Mouse (Mus musculus) midbrain, embryonic 14.5 days (tissue): ENCODE results near the gene Pdk2. TPM values are rescaled to one million over a fixed set of nuclear protein-coding genes. Genes with fewer than 3 reads are reported as not detected.
A peak's percentile ranks its signal among the peaks of the same experiment; 100 is the strongest.

ENCODE experiments used
- ATAC-seq: fragments of 200-750 bp; cut with Nextera tagmentation; 2 replicates; pipeline ENCODE4 v1.8.0; 2017; ENCODE audit warnings: moderate number of reproducible peaks, moderate library complexity; ENCODE audit not compliant: low FRiP score, low TSS enrichment
- DNase-seq: peaks from one replicate; pipeline ENCODE4 v3.0.0-alpha.2; 2015
- H3K27ac ChIP-seq: fragments of 300-500 bp; sonication (generic); replicated peaks from 2 replicates; pipeline ENCODE4 v1.5.1; 2014; ENCODE audit warnings: mild to moderate bottlenecking, low read depth, low read length, moderate library complexity
- H3K27me3 ChIP-seq: fragments of 300-500 bp; sonication (generic); 2 replicates; pipeline ENCODE4 v1.6.1; 2014; ENCODE audit warnings: low read length, control low read depth, mixed read lengths; ENCODE audit not compliant: control insufficient read depth, insufficient read depth
- H3K36me3 ChIP-seq: fragments of 300-500 bp; sonication (generic); 2 replicates; pipeline ENCODE4 v1.6.1; 2014; ENCODE audit warnings: low read length, control low read depth; ENCODE audit not compliant: control insufficient read depth, insufficient read depth
- H3K4me1 ChIP-seq: fragments of 300-500 bp; sonication (generic); 2 replicates; pipeline ENCODE4 v1.6.1; 2014; ENCODE audit warnings: mild to moderate bottlenecking, antibody characterized with exemption, low read length, control low read depth; ENCODE audit not compliant: control insufficient read depth, insufficient read depth
- H3K4me2 ChIP-seq: fragments of 300-500 bp; sonication (generic); 2 replicates; pipeline ENCODE4 v1.6.1; 2014; ENCODE audit warnings: mild to moderate bottlenecking, low read length, moderate library complexity
- H3K4me3 ChIP-seq: fragments of 300-500 bp; sonication (generic); replicated peaks from 2 replicates; pipeline ENCODE4 v1.5.1; 2014; ENCODE audit warnings: low read depth, low read length
- H3K9ac ChIP-seq: fragments of 300-500 bp; sonication (generic); replicated peaks from 2 replicates; pipeline ENCODE4 v1.6.1; 2014; ENCODE audit warnings: mild to moderate bottlenecking, low read length, moderate library complexity
- H3K9me3 ChIP-seq: fragments of 300-500 bp; sonication (generic); 2 replicates; pipeline ENCODE4 v1.6.1; 2016; ENCODE audit warnings: low read length, control low read depth, mixed read lengths; ENCODE audit not compliant: control insufficient read depth
- WGBS: fragments of 180-500 bp; shearing (Covaris S2); extraction: QIAGEN DNeasy Blood & Tissue Kit; methylation state at CpG from one replicate; pipeline ENCODE4 v1.1.7; 2014; 5-methylcytosine and 5-hydroxymethylcytosine counted together
- polyA plus RNA-seq: library from polyadenylated mRNA; unstranded; fragments of >200 nt; fragmentation: Nextera tagmentation; extraction: Ambion mirVana; gene quantifications from 2 replicates; pipeline ENCODE4 v1.2.1, GENCODE M21; 2014

The Pdk2 gene
- 21.5 and 22.7 TPM in 2 replicates for polyA plus RNA-seq

DNA sequence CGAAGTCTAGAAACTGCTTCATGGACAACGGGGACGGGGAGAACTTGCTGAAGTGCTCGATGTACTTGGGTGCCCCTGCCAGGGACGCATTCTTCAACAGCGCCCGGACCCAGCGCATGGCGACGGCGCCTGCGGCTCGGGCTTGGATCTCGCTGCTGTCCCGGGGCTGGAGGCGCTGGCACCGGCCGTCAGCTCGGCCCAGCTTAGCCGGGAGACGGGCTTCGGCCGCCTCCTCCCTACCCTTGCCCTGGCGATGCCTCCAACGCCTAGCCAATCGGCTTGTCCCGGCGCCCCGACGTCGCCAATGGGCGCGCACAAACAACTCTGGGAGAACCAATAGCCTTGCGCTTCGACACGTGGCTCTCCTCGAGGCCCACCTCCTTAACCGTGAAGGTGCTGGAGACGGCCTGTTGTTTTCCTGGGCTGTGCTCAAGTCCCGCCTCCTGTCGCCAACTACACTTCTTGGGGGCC lies at the start of gene Pdk2:
Pdk2 (minus strand) TSS at position 216 of the 471 bp plus-strand sequence.
- ATAC-seq (peak; percentile 97), DNase-seq (peak; percentile 97)
- H3K9me3 ChIP-seq = no peaks in the 10 kb centered on the region
- whole genome bisulfite sequencing = under 1% methylated on average over 41 of the region's 41 CpGs
- H3K4me3 ChIP-seq = peak within 1 kb of the TSS; percentile 73
- no peaks in the 10 kb centered on the region; the same call in 1 of the 2 replicates for H3K27me3 ChIP-seq
- 0 out of 2 replicates have a peak within 1 kb of the TSS, but pooled peaks have one; percentile 37 for H3K27ac ChIP-seq
- peaks cover 12% of the 10 kb centered on the region for H3K4me1 ChIP-seq
- H3K4me2 ChIP-seq = peak within 1 kb of the TSS; percentile 88
- peak within 1 kb of the TSS; percentile 64 for H3K9ac ChIP-seq
- peaks cover 8% of the 10 kb centered on the region for H3K36me3 ChIP-seq

DNA sequence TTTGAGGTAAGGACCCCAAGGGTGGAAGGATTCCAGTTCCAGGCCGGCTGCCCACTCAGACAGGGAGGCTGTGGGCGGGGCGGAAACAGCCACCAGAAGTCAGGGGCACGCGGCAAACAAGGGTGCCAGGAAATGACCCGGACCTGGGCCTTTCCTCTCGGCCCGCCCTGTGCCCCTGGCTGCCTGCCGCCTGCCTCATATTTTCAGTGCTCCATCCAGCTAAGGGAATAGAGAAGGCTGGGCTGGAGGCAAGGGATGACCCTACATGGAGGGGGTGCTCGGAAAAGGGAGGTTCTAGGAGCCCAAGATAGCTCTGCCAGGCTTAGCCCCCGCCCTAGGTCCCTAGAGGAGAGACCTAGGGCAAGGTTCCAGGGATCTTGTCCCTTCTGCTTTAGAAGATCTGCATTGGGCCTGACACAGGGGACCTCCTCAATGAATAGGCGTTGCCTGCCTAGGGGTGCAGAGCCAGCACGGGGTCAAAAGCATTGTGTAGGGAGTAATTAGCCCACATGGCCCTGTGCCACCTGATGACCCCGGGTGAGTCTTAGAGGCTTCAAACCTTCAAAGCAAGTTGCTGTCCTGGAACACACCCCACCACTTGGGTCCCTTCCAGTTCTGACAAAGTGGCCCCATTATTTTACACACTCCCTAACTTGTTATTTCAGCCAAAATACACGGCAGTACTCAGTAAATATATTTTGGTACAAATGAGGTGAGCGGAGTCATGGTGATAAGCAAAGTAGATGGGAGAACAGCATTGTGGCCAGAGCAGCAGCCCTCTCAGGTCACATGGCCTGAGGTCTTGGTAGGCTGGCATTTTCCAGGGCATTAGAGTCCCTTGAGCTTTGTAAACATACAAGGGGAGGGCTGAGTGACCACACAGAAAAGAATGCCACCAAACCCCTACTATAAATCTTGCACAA lies 48.0 kb upstream of the Pdk2 start:
- Histone ChIP-seq H3K4me2 (no peak overlapping the region), H3K4me1 (no peaks in the 10 kb centered on the region), H3K9me3 (no peaks in the 10 kb centered on the region), H3K36me3 (no peaks in the 10 kb centered on the region), H3K27me3 (no peaks in the 10 kb centered on the region), H3K27ac (no peak overlapping the region), H3K4me3 (no peak overlapping the region), H3K9ac (no peak overlapping the region)
- DNase-seq = no peak
- WGBS = 82% methylated on average over 16 of the region's 16 CpGs
- no peak for ATAC-seq

DNA sequence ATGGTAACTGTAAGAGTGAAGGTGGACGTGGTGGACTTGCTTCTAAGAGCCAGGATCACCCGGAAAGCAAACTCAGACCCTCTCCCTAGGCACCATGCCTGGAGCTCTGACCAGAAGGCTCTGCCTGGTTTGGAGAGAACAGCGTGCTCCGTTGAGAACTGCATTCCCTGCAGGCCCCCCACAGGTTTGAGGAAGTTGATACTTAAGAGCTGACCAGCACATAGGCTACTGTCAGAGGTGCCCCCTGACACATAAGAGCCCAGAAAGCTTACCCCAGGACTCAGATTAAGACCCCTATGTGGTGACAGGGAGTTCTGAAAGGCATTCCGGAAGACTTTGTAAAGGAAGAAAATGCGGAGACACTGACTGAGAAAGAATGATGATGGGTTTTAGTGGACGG lies 47.1 kb upstream of the Pdk2 start:
- 59% methylated on average over 7 of the region's 7 CpGs for WGBS

DNA sequence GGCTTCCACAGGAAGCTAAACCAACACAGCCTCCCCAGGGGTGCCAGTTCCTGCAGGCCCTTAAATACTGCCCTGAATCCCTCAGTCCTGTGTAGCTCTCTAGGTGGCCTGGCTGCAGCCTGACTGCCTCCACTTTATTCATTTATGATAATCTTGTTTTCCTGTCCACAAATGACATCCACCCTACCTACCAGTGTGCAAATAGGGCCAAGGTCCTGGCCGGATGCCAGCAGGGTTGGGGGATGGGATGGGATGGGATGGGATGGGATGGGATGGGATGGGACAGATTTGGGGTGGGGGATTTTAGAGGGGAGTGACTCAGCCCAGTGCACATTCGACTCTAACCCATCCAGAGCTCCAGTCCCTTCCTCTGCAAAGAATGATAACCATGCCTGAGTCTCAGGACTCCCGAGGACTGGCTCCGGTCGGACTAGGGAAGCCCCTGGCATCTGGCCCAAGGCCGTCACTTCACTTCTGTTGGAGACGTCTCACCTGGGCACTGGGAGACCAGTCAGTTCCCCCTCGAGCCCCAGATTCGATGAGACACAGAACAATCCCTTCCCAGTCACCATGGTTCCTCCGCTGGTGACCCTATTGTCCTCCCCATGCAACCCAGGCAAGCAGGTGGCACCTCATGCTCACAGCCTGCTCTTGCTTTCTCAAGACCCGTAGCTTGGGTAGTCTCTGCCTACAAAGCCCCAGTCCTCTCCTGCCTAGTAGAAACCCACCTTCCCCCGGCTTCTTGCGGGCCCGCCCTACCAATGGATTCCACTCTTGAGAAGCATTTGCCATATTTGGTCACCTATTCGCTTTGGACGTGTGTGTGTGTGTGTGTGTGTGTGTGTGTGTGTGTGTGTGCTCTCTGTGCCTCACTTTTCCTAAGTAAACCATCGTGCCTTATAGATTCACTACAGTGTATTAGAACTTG lies 46.4 kb upstream of the Pdk2 start:
- DNase-seq (no peak), ATAC-seq (no peak)
- Histone ChIP-seq H3K27ac (no peak overlapping the region), H3K4me3 (no peak overlapping the region), H3K9me3 (no peaks in the 10 kb centered on the region), H3K9ac (no peak overlapping the region), H3K4me2 (no peak overlapping the region), H3K36me3 (no peaks in the 10 kb centered on the region), H3K4me1 (no peaks in the 10 kb centered on the region), H3K27me3 (no peaks in the 10 kb centered on the region)
- WGBS = 70% methylated on average over 17 of the region's 17 CpGs

More for the DNA sequence above, 47.1 kb upstream of the Pdk2 start:
- Histone ChIP-seq H3K27ac (no peak overlapping the region), H3K9me3 (no peaks in the 10 kb centered on the region), H3K36me3 (no peaks in the 10 kb centered on the region), H3K4me3 (no peak overlapping the region), H3K9ac (no peak overlapping the region), H3K27me3 (no peaks in the 10 kb centered on the region), H3K4me1 (no peaks in the 10 kb centered on the region), H3K4me2 (no peak overlapping the region)
- DNase-seq (no peak), ATAC-seq (no peak)

DNA sequence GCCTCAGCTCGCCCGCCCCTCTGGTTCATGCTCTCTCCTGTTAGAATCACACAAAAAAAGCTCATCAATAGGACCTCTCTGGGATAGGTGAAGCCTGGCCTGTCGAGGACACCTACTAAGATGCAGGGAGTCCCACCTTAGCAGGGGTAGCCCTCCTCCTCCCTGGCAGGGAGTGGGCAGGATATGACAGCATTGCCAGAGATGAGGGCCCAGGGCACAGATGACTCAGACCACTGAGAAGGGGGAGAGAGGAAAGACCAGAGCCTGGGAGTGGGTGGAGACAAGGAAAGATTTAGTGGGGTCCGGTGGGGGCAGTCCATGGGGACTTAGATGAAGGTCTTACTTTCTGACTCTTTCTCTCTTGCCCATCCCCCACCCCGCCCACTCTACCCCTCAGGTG lies 45.1 kb upstream of the Pdk2 start:
- H3K27ac ChIP-seq = no peak overlapping the region
- WGBS = 45% methylated on average over 5 of the region's 5 CpGs
- ATAC-seq = no peak

DNA sequence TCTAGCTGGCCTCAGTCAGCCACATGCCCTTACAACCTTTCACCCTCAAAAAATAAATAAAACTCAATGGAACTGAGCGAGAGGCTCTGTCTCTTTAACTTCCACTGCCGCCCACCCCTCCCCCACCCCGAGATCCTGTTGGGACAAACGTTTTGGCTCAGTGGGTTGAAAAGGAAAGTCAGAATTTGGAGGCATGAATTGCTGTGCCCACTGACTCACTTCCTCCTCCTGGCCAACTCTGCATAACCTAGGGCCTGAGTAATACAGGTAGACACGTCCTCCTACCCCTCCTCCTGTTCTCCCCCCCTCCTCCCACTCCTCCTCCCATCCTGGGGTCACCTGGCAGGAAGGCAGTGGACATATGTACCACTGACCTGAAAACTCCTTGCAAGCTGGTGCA lies 44.6 kb upstream of the Pdk2 start:
- no peaks in the 10 kb centered on the region for H3K27me3 ChIP-seq
- H3K4me1 ChIP-seq = no peaks in the 10 kb centered on the region
- no peak overlapping the region for H3K9ac ChIP-seq
- no peak overlapping the region for H3K27ac ChIP-seq
- 16% methylated on average over 5 of the region's 5 CpGs for WGBS
- no peaks in the 10 kb centered on the region for H3K9me3 ChIP-seq
- no peak overlapping the region for H3K4me2 ChIP-seq
- ATAC-seq (no peak), DNase-seq (no peak)
- H3K4me3 ChIP-seq = no peak overlapping the region
- no peaks in the 10 kb centered on the region for H3K36me3 ChIP-seq

More for the DNA sequence above, 45.1 kb upstream of the Pdk2 start:
- Histone ChIP-seq H3K36me3 (no peaks in the 10 kb centered on the region), H3K4me3 (no peak overlapping the region), H3K4me1 (no peaks in the 10 kb centered on the region), H3K4me2 (no peak overlapping the region), H3K9me3 (no peaks in the 10 kb centered on the region), H3K9ac (no peak overlapping the region), H3K27me3 (no peaks in the 10 kb centered on the region)
- DNase-seq = no peak

DNA sequence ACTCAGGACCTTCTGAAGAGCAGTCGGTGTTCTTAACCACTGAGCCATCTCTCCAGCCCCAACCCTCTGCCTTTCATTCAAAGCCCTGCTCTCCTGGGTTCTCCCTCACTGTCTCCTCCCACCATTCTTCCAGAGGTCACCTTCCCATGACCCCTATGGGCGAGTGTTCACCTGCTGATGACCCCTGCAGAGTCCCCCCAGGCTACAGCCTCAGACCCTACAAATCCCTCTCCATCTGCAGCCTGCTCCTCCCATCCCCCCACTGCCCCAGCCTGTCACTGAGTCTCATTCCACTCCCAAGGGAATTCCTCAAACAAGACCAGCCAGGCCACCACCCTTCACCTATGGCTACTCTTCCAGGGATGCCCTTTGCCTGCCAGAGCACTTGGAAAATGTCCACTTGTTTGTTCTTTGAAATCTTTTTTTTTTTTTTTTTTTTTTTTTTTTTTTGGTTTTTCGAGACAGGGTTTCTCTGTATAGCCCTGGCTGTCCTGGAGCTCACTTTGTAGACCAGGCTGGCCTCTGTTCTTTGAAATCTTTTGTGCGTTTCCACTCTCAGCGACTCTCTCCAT lies 43.7 kb upstream of the Pdk2 start:
- no peak overlapping the region for H3K27ac ChIP-seq
- ATAC-seq (no peak), DNase-seq (no peak)
- H3K4me2 ChIP-seq = no peak overlapping the region
- no peak overlapping the region for H3K4me3 ChIP-seq
- H3K27me3 ChIP-seq = no peaks in the 10 kb centered on the region
- no peak overlapping the region for H3K9ac ChIP-seq
- 31% methylated on average over 5 of the region's 5 CpGs for WGBS
- H3K4me1 ChIP-seq = no peaks in the 10 kb centered on the region
- no peaks in the 10 kb centered on the region for H3K36me3 ChIP-seq
- H3K9me3 ChIP-seq = no peaks in the 10 kb centered on the region

DNA sequence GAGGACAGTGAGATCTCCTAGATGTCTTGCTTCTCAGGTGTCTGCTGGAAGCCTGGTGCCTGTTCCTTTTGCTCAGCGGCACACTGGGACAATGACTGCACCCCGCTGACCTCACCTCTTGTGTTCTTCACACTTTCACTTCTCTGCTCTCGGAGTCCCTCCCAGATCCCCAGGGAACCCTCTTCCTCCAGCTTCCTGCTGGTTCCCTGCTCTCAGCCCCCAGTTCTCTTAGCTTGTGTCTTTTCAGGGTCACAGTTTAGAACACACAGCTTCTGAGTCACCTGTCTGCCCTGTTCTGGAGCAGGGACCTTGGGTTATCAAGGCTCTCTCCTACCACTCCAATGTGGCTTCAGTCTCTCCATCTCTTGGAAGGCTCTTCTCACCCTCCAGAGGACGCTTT lies 43.0 kb upstream of the Pdk2 start:
- Histone ChIP-seq H3K4me1 (no peaks in the 10 kb centered on the region), H3K27me3 (0 out of 2 replicates have a peak, but pooled peaks cover 2% of the 10 kb centered on the region), H3K4me3 (no peak overlapping the region), H3K4me2 (no peak overlapping the region), H3K9me3 (no peaks in the 10 kb centered on the region), H3K9ac (no peak overlapping the region), H3K27ac (no peak overlapping the region), H3K36me3 (no peaks in the 10 kb centered on the region)
- WGBS = 20% methylated on average over 4 of the region's 4 CpGs
- DNase-seq (no peak), ATAC-seq (no peak)
